Mouse (Mus musculus): ENCODE measurements around the gene E130114P18Rik.

E130114P18Rik gene

DNA sequence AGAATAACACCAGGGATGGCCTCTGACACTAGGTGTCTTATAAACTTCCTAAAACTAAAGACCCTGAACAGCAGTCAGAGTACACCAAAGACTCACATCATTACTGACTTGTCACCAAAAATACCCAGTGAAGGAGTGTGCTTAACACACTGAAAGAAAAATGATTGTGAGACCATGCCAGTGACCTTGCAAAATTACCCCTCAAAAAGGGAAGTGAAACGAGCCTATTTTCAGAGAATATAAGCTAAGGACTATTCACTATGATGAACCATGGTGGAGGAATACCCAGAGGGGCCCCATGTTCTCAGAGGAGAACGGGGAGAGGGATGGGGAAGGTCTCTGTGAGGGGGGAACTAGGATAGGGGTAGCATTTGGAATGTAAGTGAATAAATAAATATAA lies 245.8 kb downstream of the E130114P18Rik start:
- no peak for DNase-seq (ENCODE audit: low spot score)

GRCm38 (mm10) chr4:97528517-97528916 lies 249.4 kb downstream of the E130114P18Rik start:
- DNase-seq (ENCODE audit: low spot score) = no peak

Data from layer of hippocampus, adult 11-12 months (tissue).